In genomic region chr4:129908836-129909235, GRCm38 (mm10) we compare ENCODE assay signal across 22 mouse cellular contexts. TPM values are rescaled to one million over a fixed set of nuclear protein-coding genes. Genes with fewer than 3 reads are reported as not detected.
DNase-seq lines count a peak whose midpoint lies in the region; ATAC-seq lines count a peak whose summit lies in the region.
"Had no signal": no experiment of that assay in that cellular context is flagged by ENCODE, and none has a peak within 500 bp of the region (broad histone marks: within the 10 kb centered on the region; RNA-seq: fewer than 3 reads in every experiment).

No protein-coding gene starts in this region.

- 13% methylated on average over 3 of the region's 3 CpGs for WGBS in kidney, embryonic 14.5 days
- 52% methylated on average over 3 of the region's 3 CpGs for WGBS in lung, embryonic 16.5 days

- no peak for ATAC-seq in kidney, embryonic 14.5 days (ENCODE audit: low FRiP score, low TSS enrichment)
- ATAC-seq in lung, embryonic 16.5 days (ENCODE audit: low read depth), result no peak
- ATAC-seq: intestine, postnatal 0 days; midbrain, embryonic 13.5 days had no signal

- no peaks in the 10 kb centered on the region for H3K27me3 ChIP-seq in kidney, embryonic 14.5 days (ENCODE audit: control insufficient read depth, insufficient read depth, low read length)
- H3K27me3 ChIP-seq in lung, embryonic 16.5 days (ENCODE audit: control insufficient read depth, insufficient read depth, low read depth, low read length), result no peaks in the 10 kb centered on the region
- H3K27me3 ChIP-seq: midbrain, embryonic 13.5 days; neural tube, embryonic 12.5 days had no signal

- no peaks in the 10 kb centered on the region for H3K36me3 ChIP-seq in kidney, embryonic 14.5 days (ENCODE audit: control insufficient read depth, insufficient read depth, low read length)
- H3K36me3 ChIP-seq in lung, embryonic 16.5 days (ENCODE audit: control insufficient read depth, insufficient read depth, low read length), result no peaks in the 10 kb centered on the region
- H3K36me3 ChIP-seq: embryonic facial prominence, embryonic 10.5 days; forebrain, embryonic 12.5 days; limb, embryonic 12.5 days; midbrain, embryonic 13.5 days; neural tube, embryonic 12.5 days had no signal

- H3K9ac ChIP-seq in kidney, embryonic 14.5 days (ENCODE audit: low read depth, low read length), result no peak overlapping the region
- H3K9ac ChIP-seq in lung, embryonic 16.5 days (ENCODE audit: low read length), result no peak overlapping the region
- H3K9ac ChIP-seq: forebrain, embryonic 12.5 days; hindbrain, embryonic 14.5 days; limb, embryonic 12.5 days; liver, embryonic 14.5 days; midbrain, embryonic 13.5 days; neural tube, embryonic 12.5 days had no signal

- no peak overlapping the region for H3K4me3 ChIP-seq in kidney, embryonic 14.5 days (ENCODE audit: low read length)
- no peak overlapping the region for H3K4me3 ChIP-seq in lung, embryonic 16.5 days (ENCODE audit: low read length)
- H3K4me3 ChIP-seq: embryonic facial prominence, embryonic 10.5 days; forebrain, embryonic 12.5 days; limb, embryonic 12.5 days; midbrain, embryonic 13.5 days; neural tube, embryonic 12.5 days had no signal

- H3K4me2 ChIP-seq in kidney, embryonic 14.5 days (replicated peaks; ENCODE audit: low read depth, low read length), result no peak overlapping the region
- H3K4me2 ChIP-seq in lung, embryonic 16.5 days (ENCODE audit: low read depth, low read length), result no peak overlapping the region
- H3K4me2 ChIP-seq: forebrain, embryonic 12.5 days; hindbrain, embryonic 14.5 days; limb, embryonic 12.5 days; midbrain, embryonic 13.5 days; neural tube, embryonic 12.5 days had no signal

- DNase-seq in kidney, postnatal 4 days, result no peak
- DNase-seq in lung, postnatal 14 days, result no peak
- peak; percentile 10 for DNase-seq in adipocyte (ENCODE audit: low spot score)
- DNase-seq in hindlimb bud, embryonic 11.5 days (ENCODE audit: extremely low spot score, low read depth, low spot score), result peak; percentile 58
- DNase-seq in frontal cortex, postnatal 10 days (ENCODE audit: low spot score in 2 of 2), result no peak
- DNase-seq: cerebellum, adult 8-10 months; gastrocnemius, postnatal 10 days; heart, postnatal 36 days; right cerebral cortex, postnatal 4 days; thymus, postnatal 14 days had no signal

- H3K9me3 ChIP-seq in kidney, embryonic 14.5 days (ENCODE audit: control insufficient read depth, low read length), result no peaks in the 10 kb centered on the region
- no peaks in the 10 kb centered on the region for H3K9me3 ChIP-seq in lung, embryonic 16.5 days (ENCODE audit: control insufficient read depth, low read length)
- H3K9me3 ChIP-seq: embryonic facial prominence, embryonic 10.5 days; forebrain, embryonic 12.5 days; midbrain, embryonic 13.5 days; neural tube, embryonic 12.5 days had no signal

- peaks cover 18% of the 10 kb centered on the region; the same call in 1 of the 2 replicates for H3K4me1 ChIP-seq in kidney, embryonic 14.5 days (ENCODE audit: control insufficient read depth, insufficient read depth, low read length)
- H3K4me1 ChIP-seq in lung, embryonic 16.5 days (replicated peaks; ENCODE audit: control insufficient read depth, insufficient read depth, low read length), result peaks cover 11% of the 10 kb centered on the region

- 0 out of 2 replicates have a peak overlapping the region, but pooled peaks have one; percentile 26 for H3K27ac ChIP-seq in kidney, embryonic 14.5 days (ENCODE audit: low read depth, low read length)
- H3K27ac ChIP-seq in lung, embryonic 16.5 days (ENCODE audit: low read length), result 0 out of 2 replicates have a peak overlapping the region, but pooled peaks have one; percentile 26
- H3K27ac ChIP-seq: embryonic facial prominence, embryonic 10.5 days; forebrain, embryonic 12.5 days; hindbrain, embryonic 14.5 days; limb, embryonic 12.5 days; liver, embryonic 14.5 days; midbrain, embryonic 13.5 days; neural tube, embryonic 12.5 days had no signal

RNA-seq across cellular contexts. Expression of gene Spocd1, which starts 20.2 kb away (rescaled TPM):
- polyA plus RNA-seq in kidney, embryonic 14.5 days (2014; fragmentation: Nextera tagmentation; extraction: Ambion mirVana), result not detected in 2 replicates
- polyA plus RNA-seq in lung, embryonic 16.5 days (2015; fragmentation: Nextera tagmentation; extraction: Ambion mirVana), result not detected in 2 replicates
- polyA plus RNA-seq: activated CD4-positive, CD25-positive, alpha-beta regulatory T cell, adult 4 months; embryonic facial prominence, embryonic 10.5 days; forebrain, embryonic 12.5 days; hindbrain, embryonic 14.5 days; intestine, postnatal 0 days; large intestine, adult 2 months; limb, embryonic 12.5 days; midbrain, embryonic 13.5 days; neural tube, embryonic 12.5 days had no signal

Comparison
In these comparisons a context has a peak if more than half of its experiments do, and no peak if none do; other contexts are left out.
1. DNase-seq: peak in adipocyte (single experiment) and hindlimb bud, embryonic 11.5 days (single experiment); none in kidney, postnatal 4 days (0 of 2), lung, postnatal 14 days (single experiment) and frontal cortex, postnatal 10 days (0 of 2).